Mouse (Mus musculus) ES-Bruce4 (cell line): ENCODE data around the gene Bet1l.

Experiments
- CTCF ChIP-seq: IDR thresholded peaks from one replicate; pipeline ENCODE4 v1.8.1; 2011; ENCODE audit warnings: low read depth, low read length
- EP300 ChIP-seq: IDR thresholded peaks from 2 replicates; pipeline ENCODE4 v1.6.1; 2011; ENCODE audit warnings: low read depth, low read length; ENCODE audit not compliant: insufficient read depth
- POLR2A ChIP-seq: IDR thresholded peaks from one replicate; pipeline ENCODE4 v1.8.1; 2011; ENCODE audit warnings: low read length; ENCODE audit not compliant: insufficient read depth

GRCm38 (mm10) chr7:140877364-140877763 is 20.0 kb upstream of the Bet1l start:
- TF ChIP-seq CTCF (no peak), EP300 (no peak), POLR2A (no peak)
